8 mouse cellular contexts compared by ENCODE assay signal in genomic region chr19:45659301-45659737, GRCm38 (mm10). TPM values are rescaled to one million over a fixed set of nuclear protein-coding genes. Genes with fewer than 3 reads are reported as not detected.
A peak's percentile ranks its signal among the peaks of the same experiment; 100 is the strongest.
DNase-seq lines count a peak whose midpoint lies in the region; ATAC-seq and TF ChIP-seq lines count a peak whose summit lies in the region.

No protein-coding gene starts in this region.

- no peaks in the 10 kb centered on the region for H3K27me3 ChIP-seq in embryonic facial prominence, embryonic 12.5 days

- H3K9ac ChIP-seq in ES-E14 (ENCODE audit: insufficient read depth, low read depth, low read length, poor library complexity, severe bottlenecking) = peak overlapping the region; percentile 94
- H3K9ac ChIP-seq in embryonic facial prominence, embryonic 12.5 days = peak overlapping the region; percentile 98

- 0 out of 2 replicates have a peak overlapping the region, but pooled peaks have one; percentile 10 for H3K27ac ChIP-seq in ES-E14 (ENCODE audit: insufficient read depth, low read depth, low read length, poor library complexity, severe bottlenecking)
- H3K27ac ChIP-seq in embryonic facial prominence, embryonic 12.5 days = peak overlapping the region; percentile 95

- no peak; the same call in 1 of the 2 replicates for ATAC-seq in embryonic facial prominence, embryonic 12.5 days (ENCODE audit: insufficient number of reproducible peaks, insufficient read depth, low FRiP score, low TSS enrichment)

- no peaks in the 10 kb centered on the region for H3K9me3 ChIP-seq in ES-E14 (ENCODE audit: control insufficient read depth, insufficient read depth, low read depth, low read length)
- no peaks in the 10 kb centered on the region for H3K9me3 ChIP-seq in embryonic facial prominence, embryonic 12.5 days

- intact Hi-C loops in heart, postnatal 25 days (cut with DNase I) = loop anchor here (2.0 kb wide), 1 partner anchor 87 kb away; no protein-coding TSS in a partner anchor

- H3K4me2 ChIP-seq in embryonic facial prominence, embryonic 12.5 days (replicated peaks) = peak overlapping the region; percentile 82

- TF ChIP-seq POLR2A in lung, adult 2 months (IDR thresholded peaks at IDR 0.05; ENCODE audit: borderline replicate concordance, extremely low read depth, low read depth, low read length) = no peak

- no peaks in the 10 kb centered on the region for H3K36me3 ChIP-seq in ES-E14 (ENCODE audit: control insufficient read depth, insufficient read depth, low read length, poor library complexity, severe bottlenecking)
- H3K36me3 ChIP-seq in embryonic facial prominence, embryonic 12.5 days = no peaks in the 10 kb centered on the region

- H3K4me1 ChIP-seq in ES-E14 (ENCODE audit: control insufficient read depth in 2 of 2, insufficient read depth in 2 of 2, low read length in 2 of 2, poor library complexity in 1 of 2) = peaks cover 0 to 6% of the 10 kb centered on the region in 2 experiments; a peak in 2 of 4 replicates
- H3K4me1 ChIP-seq in embryonic facial prominence, embryonic 12.5 days = peaks cover 37% of the 10 kb centered on the region
- H3K4me1 ChIP-seq in lung, adult 2 months (ENCODE audit: control insufficient read depth, insufficient read depth, low read length) = peaks cover 15% of the 10 kb centered on the region

- H3K4me3 ChIP-seq in ES-E14 (ENCODE audit: insufficient read depth in 1 of 2, low read depth in 1 of 2, low read length in 2 of 2, poor library complexity in 1 of 2, severe bottlenecking in 1 of 2) = peak overlapping the region; percentile 77 to 81
- H3K4me3 ChIP-seq in embryonic facial prominence, embryonic 12.5 days = peak overlapping the region; percentile 85
- peak overlapping the region; percentile 93 for H3K4me3 ChIP-seq in lung, adult 2 months (replicated peaks; ENCODE audit: extremely low read depth, low read depth, low read length)

- in situ Hi-C loops in ES-E14 (cut with MboI; ENCODE audit: low sequenced_read_pairs in 2 of 2, unreplicated experiment in 2 of 2) = no loop called here

- DNase-seq in layer of hippocampus, adult 11-12 months (ENCODE audit: low spot score) = peak; percentile 9
- no peak for DNase-seq in layer of hippocampus, postnatal 14 days (ENCODE audit: low spot score in 2 of 2)
- DNase-seq in ES-E14 (ENCODE audit: low read depth, low spot score) = peak; percentile 26
- peak; percentile 20 for DNase-seq in heart, postnatal 25 days (ENCODE audit: low spot score)
- DNase-seq in lung, adult 2 months = no peak
- peak; percentile 26 for DNase-seq in right cerebral cortex, postnatal 4 days
- DNase-seq in cerebellum, adult 11 months = no peak

- no peak for TF ChIP-seq CTCF in lung, adult 2 months (IDR thresholded peaks at IDR 0.05; ENCODE audit: insufficient read depth, low read length)

- under 1% methylated on average over 18 of the region's 18 CpGs for WGBS in embryonic facial prominence, embryonic 12.5 days
- WGBS in lung, adult 2 months = 1% methylated on average over 18 of the region's 18 CpGs

TF ChIP-seq in ES-E14, 5 proteins besides CTCF, POLR2A, EP300 and RAD21:
- no peak for TF ChIP-seq ZNF384 (IDR thresholded peaks at IDR 0.05; ENCODE audit: low read depth, low read length)
- no peak; the same call in 1 of the 2 replicates for TF ChIP-seq HCFC1 (IDR thresholded peaks at IDR 0.05; ENCODE audit: borderline replicate concordance, insufficient read depth, low read length)
- no peak for TF ChIP-seq CHD2 (IDR thresholded peaks at IDR 0.05; ENCODE audit: low read depth, low read length)
- no peak for TF ChIP-seq MAFK (IDR thresholded peaks at IDR 0.05; ENCODE audit: insufficient read depth, low read depth, low read length)
- TF ChIP-seq ZC3H11A (IDR thresholded peaks at IDR 0.05; ENCODE audit: borderline replicate concordance, low read depth, low read length) = no peak

RNA-seq across cellular contexts. Expression of gene Fbxw4, which starts 0.8 kb away (rescaled TPM):
- total RNA-seq in layer of hippocampus, postnatal 14 days (2021) = 10 to 100 TPM; 31.9 to 32.1 TPM
- total RNA-seq in ES-E14 (2012; rRNA removed) = 6.0 and 6.3 TPM in 2 replicates
- polyA plus RNA-seq in embryonic facial prominence, embryonic 12.5 days (2016; fragmentation: Nextera tagmentation; extraction: Ambion mirVana) = 6.8 and 7.9 TPM in 2 replicates
- total RNA-seq in heart, postnatal 25 days (2021) = 10 to 100 TPM; 29.7 to 30.4 TPM
- polyA plus RNA-seq in lung, adult 2 months (2012; rRNA removed) = 95.0 and 99.6 TPM in 2 replicates

Comparison
In these comparisons a context has a peak if more than half of its experiments do, and no peak if none do; other contexts are left out.
1. DNase-seq: peak in layer of hippocampus, adult 11-12 months (single experiment), ES-E14 (single experiment), heart, postnatal 25 days (single experiment) and right cerebral cortex, postnatal 4 days (single experiment); none in layer of hippocampus, postnatal 14 days (0 of 2), lung, adult 2 months (single experiment) and cerebellum, adult 11 months (single experiment).
2. Peak in every context shown above with its lines, with median percentiles within 50 percentile points of each other: H3K4me3 ChIP-seq.